Mouse (Mus musculus) mouse embryonic stem cell (cell line): Measurements from ENCODE around the gene D11Wsu47e.
"Not testable (repeated sequence)": the region's sequence is repeated elsewhere in the genome, so short reads cannot be mapped to it uniquely, and the experiment has no call there.

ENCODE experiments used
- in situ Hi-C, 2 experiments: fragments of 300-500 bp; cut with MboI; formaldehyde crosslinking; loops; 1 replicate in 1 of 2; 3 replicates in 1 of 2; pipeline ENCODE4 v1.14.3; 2019 to 2020; ENCODE audit warnings: low sequenced_read_pairs in 2 of 2, low pct_unique_long_range_greater_than_20kb in 1 of 2, mixed read lengths in 1 of 2; ENCODE audit not compliant: unreplicated experiment in 1 of 2

The D11Wsu47e gene

GRCm38 (mm10) chr11:113683957-113684706, at the start of gene D11Wsu47e, which contains the start of gene Fam104a:
Gene D11Wsu47e (plus strand): TSS chr11:113684412.
Gene Fam104a (minus strand): TSS chr11:113684155.
- in situ Hi-C loops, result no loop called here

- in situ Hi-C loops, result loop anchor here (5.0 to 25.0 kb wide), 4 partner anchors 230 to 460 kb away; no protein-coding TSS in a partner anchor
Observed at GRCm38 (mm10) chr11:113634699-113635121, 49.5 kb upstream of the D11Wsu47e start.

GRCm38 (mm10) chr11:113638680-113639079, 45.5 kb upstream of the D11Wsu47e start:
- in situ Hi-C loops, result loop anchor here (5.0 to 25.0 kb wide), 4 partner anchors 234 to 464 kb away; no protein-coding TSS in a partner anchor

- in situ Hi-C loops, result loop anchor here (10.0 to 25.0 kb wide), 2 partner anchors 170 to 358 kb away; no protein-coding TSS in a partner anchor
Observed at GRCm38 (mm10) chr11:113645181-113645580, 39.0 kb upstream of the D11Wsu47e start.

- in situ Hi-C loops, result loop anchor here (10.0 to 25.0 kb wide), 2 partner anchors 167 to 361 kb away; no protein-coding TSS in a partner anchor
Observed at GRCm38 (mm10) chr11:113648152-113648551, 36.1 kb upstream of the D11Wsu47e start.

GRCm38 (mm10) chr11:113648690-113649352, 35.4 kb upstream of the D11Wsu47e start, which contains the start of gene Cog1:
Gene Cog1 (plus strand): TSS chr11:113649169.
- in situ Hi-C loops, result loop anchor here (10.0 to 25.0 kb wide), 2 partner anchors 166 to 362 kb away; no protein-coding TSS in a partner anchor

- in situ Hi-C loops, result loop anchor here (10.0 to 25.0 kb wide), 2 partner anchors 165 to 362 kb away; no protein-coding TSS in a partner anchor
Observed at GRCm38 (mm10) chr11:113649353-113650210, 34.6 kb upstream of the D11Wsu47e start, which contains the start of gene Slc39a11. Gene Slc39a11 (minus strand): TSS chr11:113650079.

GRCm38 (mm10) chr11:113651206-113651906, 32.9 kb upstream of the D11Wsu47e start:
- in situ Hi-C loops, result no loop called here

- in situ Hi-C loops, result no loop called here
Observed at GRCm38 (mm10) chr11:113651907-113652273, 32.3 kb upstream of the D11Wsu47e start.

GRCm38 (mm10) chr11:113652516-113652915, 31.7 kb upstream of the D11Wsu47e start:
- in situ Hi-C loops, result no loop called here

- in situ Hi-C loops, result no loop called here
Observed at GRCm38 (mm10) chr11:113654105-113654504, 30.1 kb upstream of the D11Wsu47e start.

- in situ Hi-C loops, result no loop called here
Observed at GRCm38 (mm10) chr11:113654561-113655270, 29.5 kb upstream of the D11Wsu47e start.

GRCm38 (mm10) chr11:113656511-113656932, 27.7 kb upstream of the D11Wsu47e start:
- in situ Hi-C loops, result no loop called here

GRCm38 (mm10) chr11:113657221-113657620, 27.0 kb upstream of the D11Wsu47e start:
- in situ Hi-C loops, result no loop called here

GRCm38 (mm10) chr11:113658319-113658718, 25.9 kb upstream of the D11Wsu47e start:
- in situ Hi-C loops, result no loop called here

GRCm38 (mm10) chr11:113658763-113659162, 25.4 kb upstream of the D11Wsu47e start:
- in situ Hi-C loops, result no loop called here

- in situ Hi-C loops, result not testable (repeated sequence)
Observed at GRCm38 (mm10) chr11:113660213-113660612, 24.0 kb upstream of the D11Wsu47e start.
